Mouse (Mus musculus): ENCODE data around the gene 1700031F05Rik.
"Not testable (repeated sequence)": the region's sequence is repeated elsewhere in the genome, so short reads cannot be mapped to it uniquely, and the experiment has no call there.

1700031F05Rik gene

DNA sequence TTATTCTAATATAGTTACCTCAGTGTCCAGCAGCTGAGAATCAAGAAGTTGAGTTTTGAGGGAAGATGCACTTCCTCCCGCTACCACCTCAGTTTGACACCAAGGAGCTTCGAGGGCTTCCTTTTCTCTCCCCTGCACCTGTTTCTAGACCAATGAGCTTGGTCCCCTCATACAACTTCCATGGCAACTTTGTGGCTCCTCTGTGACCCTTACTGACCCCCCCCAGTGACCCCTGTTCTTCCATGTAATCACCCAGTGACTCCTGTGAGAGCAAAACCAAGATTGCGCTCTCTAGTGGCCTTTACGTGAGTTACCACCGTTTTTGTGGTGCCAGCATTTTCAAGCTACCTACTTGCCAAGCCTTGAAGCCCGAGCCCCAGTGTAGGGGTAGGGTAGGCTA lies at the start of gene 1700031F05Rik:
1700031F05Rik (minus strand) TSS at position 101 of the 400 bp plus-strand sequence.
- no peak for DNase-seq (ENCODE audit: low spot score in 2 of 2)

DNA sequence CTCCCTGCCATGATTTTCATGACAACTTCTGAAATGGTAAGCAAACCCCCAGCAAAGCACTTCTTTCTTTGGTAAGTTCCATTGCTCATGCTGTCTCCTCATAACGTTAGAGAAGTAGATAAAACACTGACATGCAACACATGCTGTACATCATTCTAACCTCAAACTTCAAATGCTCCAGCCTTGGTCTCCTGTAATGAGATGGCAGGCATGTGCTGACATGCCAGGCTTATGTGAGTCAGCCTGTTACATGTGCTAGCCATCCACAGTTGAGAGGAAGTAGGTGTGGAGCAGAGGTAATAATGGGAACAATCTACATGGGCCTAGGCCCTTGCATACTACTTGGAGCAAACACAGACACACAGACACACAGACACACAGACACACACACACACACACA lies 47.1 kb upstream of the 1700031F05Rik start:
- not testable (repeated sequence) for DNase-seq (ENCODE audit: low spot score in 2 of 2)

DNA sequence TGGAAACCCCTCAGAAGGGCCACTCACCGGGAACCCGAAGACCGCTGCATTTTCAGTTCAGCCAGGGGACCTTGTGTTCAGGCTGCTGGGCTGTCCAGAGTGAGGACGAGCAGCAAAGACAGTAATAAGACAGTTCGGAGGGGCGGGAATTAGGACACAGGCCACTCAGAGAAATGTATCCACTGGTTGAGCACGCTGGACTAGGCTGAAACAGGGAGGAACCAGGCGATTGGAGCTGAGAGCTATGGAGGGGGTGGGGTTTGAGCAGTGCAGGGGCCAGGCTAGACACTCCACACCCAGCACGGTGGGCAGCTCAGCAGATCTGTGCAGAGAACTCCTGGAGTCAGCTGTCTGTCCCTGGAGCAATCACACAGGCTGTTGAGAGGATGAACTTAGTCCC lies 40.8 kb upstream of the 1700031F05Rik start, which contains the start of the genes Dmrtc1a and 1700011M02Rik:
Dmrtc1a (minus strand) TSS at position 101 of the 400 bp plus-strand sequence.
1700011M02Rik (plus strand) TSS at position 319 of the 400 bp plus-strand sequence.
- DNase-seq (ENCODE audit: low spot score in 2 of 2) = not testable (repeated sequence)

DNA sequence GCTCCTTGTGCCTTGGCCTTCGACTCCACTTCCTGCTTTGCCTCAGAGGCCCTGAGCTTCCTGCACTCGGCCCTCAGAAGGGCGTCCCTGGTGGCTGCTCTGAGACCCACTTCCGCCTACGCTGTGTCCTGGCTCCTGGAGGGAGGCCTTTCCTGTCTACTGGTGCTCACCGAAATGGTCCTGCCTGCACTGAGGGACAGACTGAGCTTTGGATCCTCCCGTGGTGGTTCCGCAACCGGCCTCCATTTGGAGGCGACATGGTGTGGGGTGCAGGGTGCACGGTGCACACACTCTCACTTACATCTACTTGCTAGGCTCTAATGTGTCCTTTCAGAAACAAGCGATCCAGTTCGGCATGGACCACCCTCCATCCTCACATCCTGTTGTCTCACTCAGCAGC lies 13.3 kb downstream of the 1700031F05Rik start, which contains the start of gene Dmrtc1c2:
Dmrtc1c2 (minus strand) TSS at position 101 of the 400 bp plus-strand sequence.
- DNase-seq (ENCODE audit: low spot score in 2 of 2) = not testable (repeated sequence)

DNA sequence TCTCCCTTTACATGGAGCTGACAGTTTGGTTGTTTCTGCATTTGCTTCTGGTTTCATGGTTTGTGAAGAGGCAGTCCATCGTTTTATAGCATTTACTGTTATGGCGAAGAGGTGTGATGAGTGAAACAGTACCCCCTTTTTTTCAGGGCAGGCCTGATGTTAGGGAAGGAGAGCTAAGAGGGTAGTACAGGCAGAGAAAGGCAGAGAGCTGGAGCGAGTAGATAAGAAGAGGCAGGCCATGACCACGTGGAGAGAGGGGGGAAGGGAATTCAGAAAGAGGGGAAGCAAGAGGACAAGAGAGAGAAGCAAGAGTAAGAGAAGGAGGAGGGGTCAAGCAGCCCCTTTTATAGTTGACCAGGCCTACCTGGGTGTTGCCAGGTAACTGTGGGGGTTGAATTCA lies 55.5 kb downstream of the 1700031F05Rik start:
- DNase-seq (ENCODE audit: low spot score in 2 of 2) = no peak

All from frontal cortex, postnatal 36 days (tissue).